Mouse (Mus musculus): ENCODE results near the gene Atp6v0a1.

- TF ChIP-seq CTCF (IDR thresholded peaks at IDR 0.05; ENCODE audit: control insufficient read depth, insufficient read depth, low read length) (no peak), POLR2A (IDR thresholded peaks at IDR 0.05; ENCODE audit: borderline replicate concordance, control insufficient read depth, low read depth, low read length) (no peak)
These were observed 71.2 kb downstream of the Atp6v0a1 start for GRCm38 (mm10) chr11:101080421-101080820.
